Mouse (Mus musculus): Measurements from ENCODE around the gene Gm10799. TPM values are rescaled to one million over a fixed set of nuclear protein-coding genes. Genes with fewer than 3 reads are reported as not detected.
A peak's percentile ranks its signal among the peaks of the same experiment; 100 is the strongest.

The Gm10799 gene
- polyA plus RNA-seq, 1 experiment = not detected

DNA sequence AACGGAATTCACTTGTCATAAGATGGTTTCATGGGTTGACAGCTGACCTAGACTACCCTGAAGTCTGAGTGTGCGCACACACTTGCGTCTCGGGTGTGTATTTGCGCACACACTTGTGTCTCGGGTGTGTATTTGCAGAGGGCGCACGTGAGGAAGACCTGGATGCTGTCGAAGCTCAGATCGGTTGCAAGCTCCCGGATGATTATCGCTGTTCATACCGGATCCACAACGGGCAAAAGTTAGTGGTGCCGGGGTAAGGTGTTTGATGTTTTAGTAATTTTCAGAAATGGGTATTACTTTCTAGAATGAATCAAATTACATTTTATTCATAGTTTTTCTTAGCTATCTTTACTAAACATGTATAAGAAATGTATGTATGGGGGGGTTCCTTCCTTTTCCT lies 25.6 kb downstream of the Gm10799 start:
- TF ChIP-seq CTCF (IDR thresholded peaks at IDR 0.05; ENCODE audit: insufficient read depth, low read length) (no peak), POLR2A (IDR thresholded peaks at IDR 0.05; ENCODE audit: borderline replicate concordance, extremely low read depth, low read depth, low read length) (no peak)
- no peak for DNase-seq
- Histone ChIP-seq H3K4me1 (ENCODE audit: control insufficient read depth, insufficient read depth, low read length) (peaks cover 7% of the 10 kb centered on the region), H3K4me3 (replicated peaks; ENCODE audit: extremely low read depth, low read depth, low read length) (no peak overlapping the region)
- 83% methylated on average over 15 of the region's 15 CpGs for WGBS

DNA sequence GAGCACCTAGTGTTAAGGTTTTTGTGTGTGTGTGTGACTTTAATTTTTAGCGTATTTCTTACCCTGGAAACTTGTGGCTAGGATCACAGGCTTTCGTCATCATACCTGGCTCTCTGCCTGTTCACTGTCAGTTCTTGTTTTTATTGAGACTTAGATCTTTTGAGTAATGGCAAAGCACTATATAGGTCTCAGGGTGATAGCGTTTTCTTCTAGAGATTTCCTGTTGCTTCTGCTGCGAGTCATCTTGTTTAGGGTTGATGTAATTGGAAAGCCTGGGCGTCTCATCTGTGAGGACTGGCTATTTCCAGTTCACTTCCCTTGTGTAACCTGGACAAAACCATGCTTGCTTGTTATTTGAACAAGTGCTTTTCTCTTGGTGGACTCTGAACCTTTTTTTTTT lies 26.7 kb downstream of the Gm10799 start:
- DNase-seq = no peak
- WGBS = 36% methylated on average over 5 of the region's 5 CpGs
- TF ChIP-seq POLR2A (IDR thresholded peaks at IDR 0.05; ENCODE audit: borderline replicate concordance, extremely low read depth, low read depth, low read length) = no peak
- TF ChIP-seq CTCF (IDR thresholded peaks at IDR 0.05; ENCODE audit: insufficient read depth, low read length) = no peak

GRCm38 (mm10) chr2:104038236-104038635 lies 30.1 kb downstream of the Gm10799 start:
- Histone ChIP-seq H3K4me1 (ENCODE audit: control insufficient read depth, insufficient read depth, low read length) (peaks cover 4% of the 10 kb centered on the region; the same call in 1 of the 2 replicates), H3K4me3 (replicated peaks; ENCODE audit: extremely low read depth, low read depth, low read length) (no peak overlapping the region)
- TF ChIP-seq CTCF (IDR thresholded peaks at IDR 0.05; ENCODE audit: insufficient read depth, low read length) (no peak), POLR2A (IDR thresholded peaks at IDR 0.05; ENCODE audit: borderline replicate concordance, extremely low read depth, low read depth, low read length) (no peak)
- 84% methylated on average over 2 of the region's 2 CpGs for WGBS
- no peak for DNase-seq

More for the DNA sequence above, 26.7 kb downstream of the Gm10799 start:
- peaks cover 7% of the 10 kb centered on the region for H3K4me1 ChIP-seq (ENCODE audit: control insufficient read depth, insufficient read depth, low read length)
- no peak overlapping the region for H3K4me3 ChIP-seq (replicated peaks; ENCODE audit: extremely low read depth, low read depth, low read length)

DNA sequence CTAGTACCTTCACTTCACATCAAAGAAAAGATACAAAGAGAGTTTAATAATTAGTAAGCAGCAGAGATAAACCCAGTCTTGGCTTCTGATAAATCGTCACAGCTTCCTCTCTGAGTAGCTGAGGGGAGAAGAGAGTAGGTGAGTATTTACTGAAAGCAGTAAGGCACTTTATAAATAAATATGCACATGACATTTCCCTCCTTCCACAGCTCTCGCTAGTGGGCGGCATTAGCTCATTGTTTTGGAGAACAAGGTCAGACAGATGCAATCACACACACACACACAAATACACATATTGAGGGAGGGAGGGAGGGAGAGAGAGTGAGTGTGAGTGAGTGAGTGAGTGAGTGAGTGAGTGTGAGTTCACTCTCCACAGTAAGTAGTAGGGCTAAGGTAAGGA lies 32.0 kb downstream of the Gm10799 start:
- WGBS = 30% methylated on average over 3 of the region's 3 CpGs
- Histone ChIP-seq H3K4me3 (replicated peaks; ENCODE audit: extremely low read depth, low read depth, low read length) (no peak overlapping the region), H3K4me1 (ENCODE audit: control insufficient read depth, insufficient read depth, low read length) (peaks cover under 1% of the 10 kb centered on the region; the same call in 1 of the 2 replicates)
- no peak for DNase-seq
- TF ChIP-seq POLR2A (IDR thresholded peaks at IDR 0.05; ENCODE audit: borderline replicate concordance, extremely low read depth, low read depth, low read length) (no peak), CTCF (IDR thresholded peaks at IDR 0.05; ENCODE audit: insufficient read depth, low read length) (no peak)

- Histone ChIP-seq H3K4me3 (replicated peaks; ENCODE audit: extremely low read depth, low read depth, low read length) (no peak overlapping the region), H3K4me1 (ENCODE audit: control insufficient read depth, insufficient read depth, low read length) (no peaks in the 10 kb centered on the region)
- no peak for DNase-seq
- 79% methylated on average over 6 of the region's 6 CpGs for WGBS
- no peak for TF ChIP-seq CTCF (IDR thresholded peaks at IDR 0.05; ENCODE audit: insufficient read depth, low read length)
- no peak for TF ChIP-seq POLR2A (IDR thresholded peaks at IDR 0.05; ENCODE audit: borderline replicate concordance, extremely low read depth, low read depth, low read length)
Observed at GRCm38 (mm10) chr2:104035595-104035994, 32.8 kb downstream of the Gm10799 start.

- no peaks in the 10 kb centered on the region for H3K4me1 ChIP-seq (ENCODE audit: control insufficient read depth, insufficient read depth, low read length)
- no peak overlapping the region for H3K4me3 ChIP-seq (replicated peaks; ENCODE audit: extremely low read depth, low read depth, low read length)
- 37% methylated on average over 3 of the region's 3 CpGs for WGBS
- peak; percentile 65 for TF ChIP-seq CTCF (IDR thresholded peaks at IDR 0.05; ENCODE audit: insufficient read depth, low read length)
- TF ChIP-seq POLR2A (IDR thresholded peaks at IDR 0.05; ENCODE audit: borderline replicate concordance, extremely low read depth, low read depth, low read length) = no peak
- peak; percentile 38 for DNase-seq
Observed at GRCm38 (mm10) chr2:104034832-104035472, 33.4 kb downstream of the Gm10799 start.

DNA sequence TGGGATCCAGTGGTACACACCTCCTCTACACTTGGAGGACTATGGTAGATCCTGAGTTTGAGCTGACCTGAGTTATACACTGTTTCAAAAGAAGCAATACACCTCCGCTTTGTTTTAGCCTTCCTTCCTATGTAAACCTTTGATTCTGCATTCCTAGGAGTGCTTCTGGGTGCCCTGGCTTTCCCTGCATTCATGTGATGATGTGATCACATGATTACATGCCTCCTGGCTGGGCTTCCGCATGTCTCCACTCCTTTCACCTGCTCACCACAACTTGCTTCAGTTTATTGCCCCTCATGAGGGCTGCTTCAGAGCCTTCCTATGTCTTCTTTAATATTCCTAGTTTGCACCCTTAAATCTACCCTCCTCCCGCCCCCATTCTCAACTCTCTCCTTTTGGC lies 36.3 kb downstream of the Gm10799 start:
- 76% methylated on average over 3 of the region's 3 CpGs for WGBS
- DNase-seq = no peak

GRCm38 (mm10) chr2:104030381-104030780 lies 38.0 kb downstream of the Gm10799 start:
- Histone ChIP-seq H3K4me1 (ENCODE audit: control insufficient read depth, insufficient read depth, low read length) (peaks cover 6% of the 10 kb centered on the region; the same call in 1 of the 2 replicates), H3K4me3 (replicated peaks; ENCODE audit: extremely low read depth, low read depth, low read length) (no peak overlapping the region)
- no peak for DNase-seq
- TF ChIP-seq CTCF (IDR thresholded peaks at IDR 0.05; ENCODE audit: insufficient read depth, low read length) = no peak
- TF ChIP-seq POLR2A (IDR thresholded peaks at IDR 0.05; ENCODE audit: borderline replicate concordance, extremely low read depth, low read depth, low read length) = no peak
- WGBS = 71% methylated on average over 3 of the region's 3 CpGs

More for the DNA sequence above, 36.3 kb downstream of the Gm10799 start:
- TF ChIP-seq POLR2A (IDR thresholded peaks at IDR 0.05; ENCODE audit: borderline replicate concordance, extremely low read depth, low read depth, low read length) (no peak), CTCF (IDR thresholded peaks at IDR 0.05; ENCODE audit: insufficient read depth, low read length) (no peak)
- Histone ChIP-seq H3K4me3 (replicated peaks; ENCODE audit: extremely low read depth, low read depth, low read length) (no peak overlapping the region), H3K4me1 (ENCODE audit: control insufficient read depth, insufficient read depth, low read length) (peaks cover 6% of the 10 kb centered on the region; the same call in 1 of the 2 replicates)

DNA sequence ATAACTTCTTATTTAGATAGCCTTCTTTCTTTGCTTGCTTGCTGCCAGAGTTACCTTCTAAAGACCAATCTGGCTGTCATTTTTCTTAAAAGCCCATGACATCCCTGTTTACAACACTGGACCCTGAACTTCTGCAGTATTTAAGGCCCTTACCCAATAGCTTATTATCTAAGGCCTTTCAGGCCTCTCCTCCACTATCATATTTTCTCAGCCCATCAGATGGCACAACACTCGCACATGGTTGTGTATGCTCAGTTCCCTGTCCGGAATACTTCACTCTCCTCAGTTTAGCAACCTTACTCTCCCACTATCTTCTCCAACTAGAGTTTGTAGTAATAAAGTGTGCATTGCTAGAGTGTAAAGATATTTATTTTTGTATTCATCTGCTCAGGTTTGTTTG lies 39.3 kb downstream of the Gm10799 start:
- H3K4me3 ChIP-seq (replicated peaks; ENCODE audit: extremely low read depth, low read depth, low read length) = peak overlapping the region; percentile 43
- peaks cover 6% of the 10 kb centered on the region; the same call in 1 of the 2 replicates for H3K4me1 ChIP-seq (ENCODE audit: control insufficient read depth, insufficient read depth, low read length)
- no peak for DNase-seq
- WGBS = 40% methylated on average over 2 of the region's 2 CpGs
- TF ChIP-seq CTCF (IDR thresholded peaks at IDR 0.05; ENCODE audit: insufficient read depth, low read length) = no peak
- TF ChIP-seq POLR2A (IDR thresholded peaks at IDR 0.05; ENCODE audit: borderline replicate concordance, extremely low read depth, low read depth, low read length) = no peak

DNA sequence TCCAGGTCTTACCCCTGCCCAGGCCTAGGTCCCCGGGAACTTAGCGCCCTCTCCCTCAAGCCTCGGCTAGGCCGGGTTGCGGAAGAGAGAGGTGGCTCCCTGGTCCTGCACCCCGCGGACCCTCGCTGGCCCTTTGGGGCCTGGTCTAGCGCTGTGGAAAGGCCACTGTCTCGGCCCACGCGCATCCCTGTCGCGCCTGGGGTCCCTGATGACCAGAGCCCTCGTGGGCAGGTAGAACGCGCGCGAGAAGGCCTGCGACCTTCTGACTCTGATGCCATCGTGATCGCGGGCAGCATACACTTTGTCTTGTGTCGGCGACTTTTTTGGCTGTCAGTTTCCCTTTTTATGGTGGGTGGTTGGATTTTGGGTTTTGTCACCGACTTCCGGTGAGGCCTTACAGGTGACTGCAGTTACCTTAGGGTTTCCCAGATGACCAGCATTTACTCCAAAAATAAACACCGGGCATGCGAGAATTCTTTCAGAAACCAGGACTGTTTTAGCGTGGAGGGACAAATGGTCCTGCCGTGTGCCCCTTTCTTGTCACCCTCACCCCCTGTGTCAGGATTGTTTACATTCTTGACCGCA lies 40.1 kb downstream of the Gm10799 start, which contains the start of gene 4931422A03Rik:
Gene 4931422A03Rik, minus strand, starts transcription at position 223 of the 585 bp plus-strand sequence.
- WGBS = under 1% methylated on average over 32 of the region's 32 CpGs
- peaks cover 6% of the 10 kb centered on the region; the same call in 1 of the 2 replicates for H3K4me1 ChIP-seq (ENCODE audit: control insufficient read depth, insufficient read depth, low read length)
- no peak for TF ChIP-seq POLR2A (IDR thresholded peaks at IDR 0.05; ENCODE audit: borderline replicate concordance, extremely low read depth, low read depth, low read length)
- TF ChIP-seq CTCF (IDR thresholded peaks at IDR 0.05; ENCODE audit: insufficient read depth, low read length) = no peak
- H3K4me3 ChIP-seq (replicated peaks; ENCODE audit: extremely low read depth, low read depth, low read length) = peak within 1 kb of the TSS; percentile 71
- DNase-seq = no peak
